Mouse (Mus musculus): ENCODE measurements at regions not wholly inside any gene's neighbourhood (a gene's known extent, or its start where the extent isn't known, plus 50 kb on each side); places are given as distances from the start of the nearest gene placed in this dataset.

- WGBS (ENCODE audit: missing documents): 89% methylated on average over 13 of the region's 13 CpGs
- Histone ChIP-seq H3K27ac (no peak overlapping the region), H3K79me2 (ENCODE audit: inconsistent target) (no peaks in the 10 kb centered on the region), H3K4me3 (ENCODE audit: inconsistent target) (no peak overlapping the region), H3K36me3 (ENCODE audit: inconsistent target) (no peaks in the 10 kb centered on the region)
Observed at GRCm38 (mm10) chr10:9069608-9070190, 183.8 kb upstream of the Sash1 start.

GRCm38 (mm10) chr10:9066566-9066965 is 180.7 kb upstream of the Sash1 start:
- 79% methylated on average over 3 of the region's 3 CpGs for WGBS (ENCODE audit: missing documents)
- H3K36me3 ChIP-seq (ENCODE audit: inconsistent target): no peaks in the 10 kb centered on the region
- H3K27ac ChIP-seq: no peak overlapping the region
- H3K79me2 ChIP-seq (ENCODE audit: inconsistent target): no peaks in the 10 kb centered on the region
- no peak overlapping the region for H3K4me3 ChIP-seq (ENCODE audit: inconsistent target)

GRCm38 (mm10) chr10:9061979-9062378 is 176.1 kb upstream of the Sash1 start:
- WGBS (ENCODE audit: missing documents): 96% methylated on average over 3 of the region's 3 CpGs
- H3K27ac ChIP-seq: no peak overlapping the region

GRCm38 (mm10) chr10:9055274-9055673 is 169.4 kb upstream of the Sash1 start:
- WGBS (ENCODE audit: missing documents): 83% methylated on average over 3 of the region's 3 CpGs
- no peaks in the 10 kb centered on the region for H3K79me2 ChIP-seq (ENCODE audit: inconsistent target)
- H3K27ac ChIP-seq: no peak overlapping the region
- H3K36me3 ChIP-seq (ENCODE audit: inconsistent target): no peaks in the 10 kb centered on the region
- H3K4me3 ChIP-seq (ENCODE audit: inconsistent target): no peak overlapping the region

More at GRCm38 (mm10) chr10:9061979-9062378, 176.1 kb upstream of the Sash1 start:
- no peak overlapping the region for H3K4me3 ChIP-seq (ENCODE audit: inconsistent target)
- no peaks in the 10 kb centered on the region for H3K79me2 ChIP-seq (ENCODE audit: inconsistent target)
- H3K36me3 ChIP-seq (ENCODE audit: inconsistent target): no peaks in the 10 kb centered on the region

DNA sequence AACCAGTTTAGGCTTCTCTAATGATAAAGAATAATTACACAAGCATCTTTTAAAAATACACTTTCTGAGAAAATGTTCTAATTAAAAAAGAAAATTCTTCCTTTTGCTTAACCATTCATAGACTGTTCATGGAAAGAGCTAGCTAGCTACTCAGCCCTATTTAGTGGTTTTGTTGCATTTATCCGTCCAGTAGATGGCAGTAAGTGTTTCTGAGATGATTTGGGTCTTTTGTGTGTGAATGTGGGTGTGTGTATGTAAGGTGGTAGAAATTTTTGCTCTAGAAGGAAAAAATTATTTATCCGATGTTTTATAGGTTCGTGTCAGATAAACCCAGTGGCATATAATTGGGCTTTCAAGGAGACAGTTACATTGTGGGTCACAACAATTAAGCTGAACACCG is 167.5 kb upstream of the Sash1 start:
- WGBS (ENCODE audit: missing documents): 65% methylated on average over 4 of the region's 4 CpGs
- H3K36me3 ChIP-seq (ENCODE audit: inconsistent target): no peaks in the 10 kb centered on the region

DNA sequence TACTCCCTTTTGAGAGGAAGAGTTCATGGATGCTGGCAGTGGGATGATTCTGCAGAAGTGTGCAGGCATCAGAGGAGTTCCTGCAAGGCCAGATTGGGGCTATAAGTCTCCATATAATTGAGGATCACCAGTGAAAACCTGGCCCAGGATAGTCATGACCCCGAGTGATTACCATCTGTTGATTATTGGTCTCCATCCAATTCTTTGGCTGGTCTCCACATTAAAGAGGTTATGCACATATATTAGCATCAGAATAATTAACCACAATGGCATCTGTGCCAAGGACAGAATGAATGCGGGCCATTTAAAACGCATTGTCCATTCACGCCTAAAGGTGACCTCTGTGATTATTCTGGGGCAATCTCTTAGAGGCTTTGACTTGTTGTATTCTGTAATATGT is 161.5 kb upstream of the Sash1 start:
- Histone ChIP-seq H3K27ac (no peak overlapping the region), H3K4me3 (ENCODE audit: inconsistent target) (no peak overlapping the region), H3K79me2 (ENCODE audit: inconsistent target) (no peaks in the 10 kb centered on the region), H3K36me3 (ENCODE audit: inconsistent target) (no peaks in the 10 kb centered on the region)
- 87% methylated on average over 4 of the region's 4 CpGs for WGBS (ENCODE audit: missing documents)

More for the DNA sequence above, 167.5 kb upstream of the Sash1 start:
- H3K27ac ChIP-seq: no peak overlapping the region
- no peak overlapping the region for H3K4me3 ChIP-seq (ENCODE audit: inconsistent target)
- no peaks in the 10 kb centered on the region for H3K79me2 ChIP-seq (ENCODE audit: inconsistent target)

DNA sequence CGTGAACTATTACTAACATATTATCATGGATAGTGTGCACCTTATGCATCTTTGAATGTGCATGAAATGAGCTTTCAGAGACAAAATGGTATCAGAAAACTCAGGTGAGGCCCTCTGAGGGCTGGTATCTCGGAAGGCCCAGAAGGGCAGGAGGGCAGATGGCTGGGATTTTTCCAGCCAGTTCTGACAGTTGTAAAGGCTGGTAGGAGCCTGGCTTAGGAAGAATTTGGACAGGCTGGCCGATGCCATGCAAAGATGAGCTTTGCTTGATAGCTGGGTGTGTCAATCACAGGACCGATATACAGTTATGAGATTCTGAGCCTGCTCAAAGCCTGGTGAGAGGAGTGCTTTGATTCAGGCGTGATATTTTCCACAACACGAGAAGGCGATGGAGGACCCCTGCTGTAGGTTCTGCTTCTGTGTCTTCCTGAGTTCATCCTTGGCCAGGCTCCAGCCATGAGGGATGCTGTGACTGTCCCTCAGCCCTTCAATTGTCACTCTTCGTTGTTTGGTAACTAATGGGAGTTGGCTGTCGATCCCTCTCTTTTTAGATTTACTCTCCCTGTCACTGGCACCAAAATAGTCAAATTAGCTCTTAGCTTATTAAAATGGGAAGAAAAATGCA is 159.0 kb upstream of the Sash1 start:
- WGBS (ENCODE audit: missing documents): 90% methylated on average over 9 of the region's 9 CpGs

GRCm38 (mm10) chr10:9043507-9043906 is 157.6 kb upstream of the Sash1 start:
- WGBS (ENCODE audit: missing documents): 100% methylated on average over 1 of the region's 1 CpGs
- Histone ChIP-seq H3K36me3 (ENCODE audit: inconsistent target) (no peaks in the 10 kb centered on the region), H3K79me2 (ENCODE audit: inconsistent target) (no peaks in the 10 kb centered on the region), H3K27ac (no peak overlapping the region), H3K4me3 (ENCODE audit: inconsistent target) (no peak overlapping the region)

More for the DNA sequence above, 159.0 kb upstream of the Sash1 start:
- Histone ChIP-seq H3K36me3 (ENCODE audit: inconsistent target) (no peaks in the 10 kb centered on the region), H3K27ac (no peak overlapping the region), H3K79me2 (ENCODE audit: inconsistent target) (no peaks in the 10 kb centered on the region), H3K4me3 (ENCODE audit: inconsistent target) (no peak overlapping the region)

DNA sequence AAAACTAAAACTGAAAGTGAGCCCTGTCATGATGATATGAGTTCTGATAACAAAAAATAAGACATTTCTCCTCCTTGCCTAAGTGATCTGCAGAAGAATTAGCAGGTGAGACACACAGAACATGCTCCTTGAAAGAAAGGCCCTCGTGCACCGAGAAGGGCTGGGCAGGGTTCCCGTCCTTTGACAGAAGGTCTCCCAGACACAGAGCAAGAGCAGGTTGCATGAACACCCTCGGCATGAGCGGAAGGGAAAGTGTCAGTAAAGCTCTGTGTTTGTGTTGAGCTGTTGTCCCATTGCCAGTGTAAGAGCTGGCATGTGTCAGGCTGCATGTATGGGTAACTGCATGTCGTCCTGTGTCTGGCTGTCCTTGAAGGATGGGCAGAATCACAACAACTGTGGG is 144.6 kb upstream of the Sash1 start:
- 91% methylated on average over 6 of the region's 6 CpGs for WGBS (ENCODE audit: missing documents)
- Histone ChIP-seq H3K27ac (no peak overlapping the region), H3K4me3 (ENCODE audit: inconsistent target) (no peak overlapping the region), H3K36me3 (ENCODE audit: inconsistent target) (no peaks in the 10 kb centered on the region), H3K79me2 (ENCODE audit: inconsistent target) (no peaks in the 10 kb centered on the region)

- Histone ChIP-seq H3K27ac (no peak overlapping the region), H3K79me2 (ENCODE audit: inconsistent target) (no peaks in the 10 kb centered on the region), H3K4me3 (ENCODE audit: inconsistent target) (no peak overlapping the region), H3K36me3 (ENCODE audit: inconsistent target) (no peaks in the 10 kb centered on the region)
- 89% methylated on average over 6 of the region's 6 CpGs for WGBS (ENCODE audit: missing documents)
Observed at GRCm38 (mm10) chr10:9029506-9029905, 143.6 kb upstream of the Sash1 start.

GRCm38 (mm10) chr10:9027070-9027807 is 141.4 kb upstream of the Sash1 start:
- 89% methylated on average over 12 of the region's 12 CpGs for WGBS (ENCODE audit: missing documents)
- no peaks in the 10 kb centered on the region for H3K36me3 ChIP-seq (ENCODE audit: inconsistent target)
- no peak overlapping the region for H3K4me3 ChIP-seq (ENCODE audit: inconsistent target)
- H3K27ac ChIP-seq: no peak overlapping the region
- no peaks in the 10 kb centered on the region for H3K79me2 ChIP-seq (ENCODE audit: inconsistent target)

GRCm38 (mm10) chr10:9014810-9015505 is 129.1 kb upstream of the Sash1 start:
- WGBS (ENCODE audit: missing documents): 91% methylated on average over 11 of the region's 11 CpGs
- Histone ChIP-seq H3K36me3 (ENCODE audit: inconsistent target) (no peaks in the 10 kb centered on the region), H3K79me2 (ENCODE audit: inconsistent target) (no peaks in the 10 kb centered on the region), H3K4me3 (ENCODE audit: inconsistent target) (no peak overlapping the region), H3K27ac (no peak overlapping the region)

DNA sequence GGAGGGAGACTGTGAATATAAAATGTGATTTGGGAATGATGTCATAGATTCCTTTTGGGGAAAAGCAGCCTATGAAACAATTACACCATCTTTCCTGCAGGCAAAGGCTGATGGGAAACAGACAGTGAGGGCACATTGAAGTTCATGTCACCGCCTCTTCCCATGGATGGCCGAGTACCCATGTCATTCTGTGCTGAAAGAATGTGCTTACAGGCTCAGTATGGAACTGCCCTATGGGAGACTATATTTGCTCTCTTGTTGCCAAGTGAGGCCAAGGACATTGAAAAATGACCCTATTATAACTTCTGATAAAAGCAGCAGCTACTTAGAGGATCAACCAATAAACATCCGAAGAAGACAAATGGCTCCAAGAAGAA is 127.7 kb upstream of the Sash1 start:
- no peaks in the 10 kb centered on the region for H3K36me3 ChIP-seq (ENCODE audit: inconsistent target)
- 97% methylated on average over 3 of the region's 3 CpGs for WGBS (ENCODE audit: missing documents)
- no peak overlapping the region for H3K27ac ChIP-seq
- H3K4me3 ChIP-seq (ENCODE audit: inconsistent target): no peak overlapping the region
- H3K79me2 ChIP-seq (ENCODE audit: inconsistent target): no peaks in the 10 kb centered on the region

DNA sequence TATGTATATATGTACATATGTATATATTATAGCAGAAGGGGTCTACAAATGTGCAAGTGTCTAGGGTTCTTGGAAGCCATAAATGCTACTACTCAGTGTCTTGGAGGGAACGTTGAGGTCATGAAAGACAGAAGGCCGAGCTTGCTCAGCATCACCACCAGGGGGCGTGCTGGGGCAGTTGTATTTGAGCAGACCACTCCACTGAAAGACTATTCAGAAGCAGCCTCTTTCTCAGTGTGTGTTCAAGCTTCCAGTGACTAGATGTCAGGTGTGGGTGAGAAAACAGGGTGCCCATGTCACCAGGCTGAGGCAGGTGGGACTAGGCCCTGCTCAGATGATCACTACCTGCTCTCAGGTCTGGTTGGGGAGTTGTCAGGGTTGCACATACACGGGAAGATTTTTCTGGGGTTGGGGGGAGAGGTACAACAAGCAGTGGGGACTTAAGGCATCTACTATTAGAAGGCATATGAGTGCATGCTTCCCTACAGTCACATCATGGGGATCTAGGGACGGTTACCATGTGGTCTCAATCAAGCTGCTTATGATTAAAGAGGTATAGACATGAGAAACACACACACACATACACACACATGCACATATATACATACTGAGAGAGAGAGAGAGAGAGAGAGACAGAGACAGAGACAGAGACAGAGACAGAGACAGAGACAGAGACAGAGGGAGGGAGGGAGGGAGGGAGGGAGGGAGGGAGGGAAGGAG is 127.1 kb upstream of the Sash1 start:
- Histone ChIP-seq H3K27ac (no peak overlapping the region), H3K4me3 (ENCODE audit: inconsistent target) (no peak overlapping the region), H3K79me2 (ENCODE audit: inconsistent target) (no peaks in the 10 kb centered on the region), H3K36me3 (ENCODE audit: inconsistent target) (no peaks in the 10 kb centered on the region)
- 42% methylated on average over 5 of the region's 5 CpGs for WGBS (ENCODE audit: missing documents)
